ENCODE assay signal across 12 mouse cellular contexts in genomic region chr1:37077955-37078549, GRCm38 (mm10). TPM values are rescaled to one million over a fixed set of nuclear protein-coding genes. Genes with fewer than 3 reads are reported as not detected.
DNase-seq lines count a peak whose midpoint lies in the region; ATAC-seq and TF ChIP-seq lines count a peak whose summit lies in the region.
"Had no signal": no experiment of that assay in that cellular context is flagged by ENCODE, and none has a peak within 500 bp of the region (broad histone marks: within the 10 kb centered on the region; RNA-seq: fewer than 3 reads in every experiment).

No protein-coding gene starts in this region.

- no peak for TF ChIP-seq POLR2A in brain, embryonic 14.5 days (IDR thresholded peaks at IDR 0.05; ENCODE audit: borderline replicate concordance, extremely low read depth, insufficient read depth, insufficient read length, poor library complexity, severe bottlenecking)

- no peaks in the 10 kb centered on the region for H3K36me3 ChIP-seq in heart, embryonic 10.5 days
- H3K36me3 ChIP-seq in heart, embryonic 15.5 days, result no peaks in the 10 kb centered on the region
- H3K36me3 ChIP-seq in stomach, postnatal 0 days (ENCODE audit: control insufficient read depth, insufficient read depth, low read length), result no peaks in the 10 kb centered on the region
- H3K36me3 ChIP-seq: hindbrain, embryonic 10.5 days; liver, embryonic 15.5 days; neural tube, embryonic 13.5 days had no signal

- H3K4me2 ChIP-seq in heart, embryonic 15.5 days, result peak overlapping the region; percentile 34; the same call in 1 of the 2 replicates
- no peak overlapping the region for H3K4me2 ChIP-seq in stomach, postnatal 0 days (replicated peaks; ENCODE audit: low read depth)
- H3K4me2 ChIP-seq: liver, embryonic 15.5 days; neural tube, embryonic 13.5 days had no signal

- no peak overlapping the region for H3K27ac ChIP-seq in heart, embryonic 10.5 days
- peak overlapping the region; percentile 69 for H3K27ac ChIP-seq in heart, embryonic 15.5 days
- H3K27ac ChIP-seq in stomach, postnatal 0 days (replicated peaks), result no peak overlapping the region
- H3K27ac ChIP-seq: hindbrain, embryonic 10.5 days; liver, embryonic 15.5 days; neural tube, embryonic 13.5 days had no signal

- H3K4me1 ChIP-seq in heart, embryonic 10.5 days, result no peaks in the 10 kb centered on the region
- peaks cover 6% of the 10 kb centered on the region; the same call in 1 of the 2 replicates for H3K4me1 ChIP-seq in heart, embryonic 15.5 days (replicated peaks)
- no peaks in the 10 kb centered on the region for H3K4me1 ChIP-seq in stomach, postnatal 0 days (replicated peaks; ENCODE audit: control insufficient read depth, insufficient read depth)
- H3K4me1 ChIP-seq: hindbrain, embryonic 10.5 days; liver, embryonic 15.5 days had no signal

- TF ChIP-seq CTCF in brain, embryonic 14.5 days (IDR thresholded peaks at IDR 0.05; ENCODE audit: borderline replicate concordance, extremely low read depth, insufficient read depth, insufficient read length), result no peak
- no peak for TF ChIP-seq CTCF in stomach, postnatal 0 days (IDR thresholded peaks at IDR 0.05; ENCODE audit: low read depth)

- H3K9me3 ChIP-seq in heart, embryonic 10.5 days, result no peaks in the 10 kb centered on the region
- H3K9me3 ChIP-seq in heart, embryonic 15.5 days (replicated peaks), result no peaks in the 10 kb centered on the region
- no peaks in the 10 kb centered on the region for H3K9me3 ChIP-seq in stomach, postnatal 0 days (ENCODE audit: control insufficient read depth, low read length)
- H3K9me3 ChIP-seq: hindbrain, embryonic 10.5 days; liver, embryonic 15.5 days; neural tube, embryonic 13.5 days had no signal

- 77% methylated on average over 14 of the region's 14 CpGs for WGBS in heart, embryonic 10.5 days
- 54% methylated on average over 14 of the region's 14 CpGs for WGBS in heart, embryonic 15.5 days
- WGBS in stomach, postnatal 0 days, result 51% methylated on average over 14 of the region's 14 CpGs

- H3K4me3 ChIP-seq in heart, embryonic 10.5 days, result no peak overlapping the region
- no peak overlapping the region for H3K4me3 ChIP-seq in heart, embryonic 15.5 days
- H3K4me3 ChIP-seq in stomach, postnatal 0 days (ENCODE audit: low read depth, low read length), result no peak overlapping the region
- H3K4me3 ChIP-seq: hindbrain, embryonic 10.5 days; liver, embryonic 15.5 days; neural tube, embryonic 13.5 days had no signal

- DNase-seq in heart, adult 18-20 months, result peak; percentile 78 to 82
- no peak for DNase-seq in heart, embryonic 10.5 days (ENCODE audit: low spot score)
- DNase-seq in brain, embryonic 14.5 days (ENCODE audit: low read depth), result peak; percentile 91
- peak; percentile 44 to 86 for DNase-seq in left cerebral cortex, adult 9 months (ENCODE audit: low spot score in 2 of 2)
- DNase-seq in stomach, postnatal 0 days (ENCODE audit: low spot score), result no peak
- no peak for DNase-seq in urinary bladder, postnatal 4 days (ENCODE audit: low spot score in 2 of 2)
- DNase-seq in embryo, embryonic 9.5 days (ENCODE audit: extremely low spot score), result no peak
- DNase-seq: thymus, postnatal 14 days had no signal

- H3K27me3 ChIP-seq in heart, embryonic 10.5 days (ENCODE audit: insufficient read depth, poor library complexity, severe bottlenecking), result no peaks in the 10 kb centered on the region
- no peaks in the 10 kb centered on the region for H3K27me3 ChIP-seq in heart, embryonic 15.5 days
- no peaks in the 10 kb centered on the region for H3K27me3 ChIP-seq in stomach, postnatal 0 days (ENCODE audit: control insufficient read depth, insufficient read depth, low read length)
- H3K27me3 ChIP-seq: liver, embryonic 15.5 days; neural tube, embryonic 13.5 days had no signal

- H3K9ac ChIP-seq in heart, embryonic 15.5 days, result no peak overlapping the region
- H3K9ac ChIP-seq in stomach, postnatal 0 days (ENCODE audit: low read length), result no peak overlapping the region
- H3K9ac ChIP-seq: liver, embryonic 15.5 days; neural tube, embryonic 13.5 days had no signal

- ATAC-seq in heart, embryonic 15.5 days (replicated peaks; ENCODE audit: insufficient number of reproducible peaks, insufficient read depth, low FRiP score, low read depth), result no peak
- ATAC-seq in stomach, postnatal 0 days (ENCODE audit: low FRiP score, low TSS enrichment), result no peak

- TF ChIP-seq EP300 in stomach, postnatal 0 days (optimal IDR thresholded peaks at IDR 0.05), result no peak

RNA-seq across cellular contexts. Expression of gene Vwa3b, which starts 51.7 kb away (rescaled TPM):
- total RNA-seq in heart, adult 18-20 months (2021), result 1 to 10 TPM in 1 of 2 experiments, under 1 TPM in 1; 0.50 to 1.1 TPM
- polyA plus RNA-seq in heart, embryonic 10.5 days (2016; fragmentation: Nextera tagmentation; extraction: Ambion mirVana), result not detected in 2 replicates
- polyA plus RNA-seq in brain, embryonic 14.5 days (2012; rRNA removed), result 0.49 and 1.0 TPM in 2 replicates
- 0.23 and 0.29 TPM in 2 replicates for polyA plus RNA-seq in heart, embryonic 15.5 days (2015; fragmentation: Nextera tagmentation; extraction: Ambion mirVana)
- 1.1 and 1.7 TPM in 2 replicates for polyA plus RNA-seq in stomach, postnatal 0 days (2015; fragmentation: Nextera tagmentation; extraction: Ambion mirVana)
- polyA plus RNA-seq: liver, embryonic 15.5 days had no signal

Comparison
In these comparisons a context has a peak if more than half of its experiments do, and no peak if none do; other contexts are left out.
1. DNase-seq: peak in heart, adult 18-20 months (2 of 2), brain, embryonic 14.5 days (single experiment) and left cerebral cortex, adult 9 months (2 of 2); none in heart, embryonic 10.5 days (single experiment), stomach, postnatal 0 days (single experiment), urinary bladder, postnatal 4 days (0 of 2) and embryo, embryonic 9.5 days (single experiment).